Mouse (Mus musculus): ENCODE data around the gene Cldn13. TPM values are rescaled to one million over a fixed set of nuclear protein-coding genes. Genes with fewer than 3 reads are reported as not detected.

The Cldn13 gene
- total RNA-seq, 1 experiment, result not detected

DNA sequence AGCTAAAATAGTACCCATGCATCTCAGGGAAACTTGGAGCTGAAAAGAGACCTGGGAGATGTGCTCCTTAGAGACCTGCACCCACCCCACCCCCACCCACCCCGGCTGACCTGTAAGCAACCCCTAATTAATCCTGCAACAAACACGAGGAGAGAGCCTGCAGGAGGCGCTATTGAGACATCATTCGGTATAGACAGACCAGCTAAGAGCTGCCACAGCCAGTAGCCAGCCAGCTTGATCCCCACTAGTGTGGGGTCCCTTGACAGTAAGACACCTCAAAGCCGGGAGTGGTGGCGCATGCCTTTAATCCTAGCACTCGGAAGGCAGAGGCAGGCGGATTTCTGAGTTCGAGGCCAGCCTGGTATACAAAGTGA is 17.6 kb upstream of the Cldn13 start:
- H3K4me1 ChIP-seq (ENCODE audit: control insufficient read depth in 2 of 2, insufficient read depth in 2 of 2, low read length in 2 of 2, poor library complexity in 1 of 2), result peaks cover under 1 to 7% of the 10 kb centered on the region in 2 experiments
- H3K9me3 ChIP-seq (ENCODE audit: control insufficient read depth, insufficient read depth, low read depth, low read length), result no peaks in the 10 kb centered on the region
- in situ Hi-C loops (cut with MboI; ENCODE audit: low sequenced_read_pairs in 2 of 2, unreplicated experiment in 2 of 2), result no loop called here
- H3K36me3 ChIP-seq (ENCODE audit: control insufficient read depth, insufficient read depth, low read length, poor library complexity, severe bottlenecking), result peaks cover 26% of the 10 kb centered on the region
- peak overlapping the region; percentile 86 for H3K27ac ChIP-seq (ENCODE audit: insufficient read depth, low read depth, low read length, poor library complexity, severe bottlenecking)
- H3K9ac ChIP-seq (ENCODE audit: insufficient read depth, low read depth, low read length, poor library complexity, severe bottlenecking), result peak overlapping the region; percentile 95
- H3K4me3 ChIP-seq (ENCODE audit: insufficient read depth in 1 of 2, low read depth in 1 of 2, low read length in 2 of 2, poor library complexity in 1 of 2, severe bottlenecking in 1 of 2), result peak overlapping the region; percentile 94 to 100
- no peak for TF ChIP-seq MAFK (IDR thresholded peaks at IDR 0.05; ENCODE audit: insufficient read depth, low read depth, low read length)
- no peak for TF ChIP-seq ZNF384 (IDR thresholded peaks at IDR 0.05; ENCODE audit: low read depth, low read length)
- TF ChIP-seq ZC3H11A (IDR thresholded peaks at IDR 0.05; ENCODE audit: borderline replicate concordance, low read depth, low read length), result no peak
- no peak for TF ChIP-seq CHD2 (IDR thresholded peaks at IDR 0.05; ENCODE audit: low read depth, low read length)
- no peak for TF ChIP-seq HCFC1 (IDR thresholded peaks at IDR 0.05; ENCODE audit: borderline replicate concordance, insufficient read depth, low read length)
- DNase-seq (ENCODE audit: low read depth, low spot score), result peak; percentile 96

DNA sequence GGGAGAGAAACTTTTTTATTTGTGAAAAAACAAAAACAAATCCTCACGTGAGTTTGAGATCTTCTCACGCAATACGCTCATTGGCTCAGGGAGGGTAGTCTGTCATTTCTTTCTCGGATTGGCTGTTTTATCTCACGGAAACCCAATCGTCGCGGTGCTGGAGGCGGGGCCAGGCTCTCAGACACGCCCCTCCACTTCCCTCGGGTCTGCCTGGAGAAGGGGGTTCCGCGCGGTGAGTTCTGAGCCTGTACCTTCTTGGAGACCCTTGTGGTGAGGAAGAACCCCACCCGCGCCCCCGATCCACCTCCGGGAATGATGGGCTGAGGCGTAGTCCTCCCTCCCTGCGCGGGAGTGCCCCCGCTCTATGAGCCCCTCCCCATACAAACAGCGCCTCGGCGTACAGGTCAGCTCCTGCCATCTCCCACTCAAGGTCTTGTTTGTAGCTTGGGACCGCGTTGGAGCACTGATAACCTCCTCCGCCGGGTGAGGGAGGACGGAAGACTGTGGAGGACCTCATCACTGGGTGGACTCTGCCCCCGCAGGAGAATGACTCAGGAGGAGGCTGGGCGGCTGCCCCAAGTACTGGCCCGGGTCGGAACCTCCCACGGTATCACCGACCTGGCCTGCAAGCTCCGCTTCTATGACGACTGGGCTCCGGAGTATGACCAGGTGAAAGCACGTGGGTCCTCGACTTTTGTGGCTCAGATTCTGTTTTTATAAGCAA is 17.0 kb upstream of the Cldn13 start, which contains the start of gene Mettl27:
TSS of gene Mettl27 (plus strand) at position 190 of the 724 bp plus-strand sequence.
- H3K9ac ChIP-seq (ENCODE audit: insufficient read depth, low read depth, low read length, poor library complexity, severe bottlenecking), result peak within 1 kb of the TSS; percentile 95
- H3K36me3 ChIP-seq (ENCODE audit: control insufficient read depth, insufficient read depth, low read length, poor library complexity, severe bottlenecking), result peaks cover 26% of the 10 kb centered on the region
- H3K27ac ChIP-seq (ENCODE audit: insufficient read depth, low read depth, low read length, poor library complexity, severe bottlenecking), result peak within 1 kb of the TSS; percentile 86
- peak within 1 kb of the TSS; percentile 94 to 100 for H3K4me3 ChIP-seq (ENCODE audit: insufficient read depth in 1 of 2, low read depth in 1 of 2, low read length in 2 of 2, poor library complexity in 1 of 2, severe bottlenecking in 1 of 2)
- H3K9me3 ChIP-seq (ENCODE audit: control insufficient read depth, insufficient read depth, low read depth, low read length), result no peaks in the 10 kb centered on the region
- peak; percentile 93 for DNase-seq (ENCODE audit: low read depth, low spot score)
- TF ChIP-seq CHD2 (IDR thresholded peaks at IDR 0.05; ENCODE audit: low read depth, low read length), result peak; percentile 38; the same call in 1 of the 2 replicates
- no peak for TF ChIP-seq HCFC1 (IDR thresholded peaks at IDR 0.05; ENCODE audit: borderline replicate concordance, insufficient read depth, low read length)
- TF ChIP-seq MAFK (IDR thresholded peaks at IDR 0.05; ENCODE audit: insufficient read depth, low read depth, low read length), result no peak
- peak; percentile 46; the same call in 1 of the 2 replicates for TF ChIP-seq ZNF384 (IDR thresholded peaks at IDR 0.05; ENCODE audit: low read depth, low read length)
- TF ChIP-seq ZC3H11A (IDR thresholded peaks at IDR 0.05; ENCODE audit: borderline replicate concordance, low read depth, low read length), result no peak
- H3K4me1 ChIP-seq (ENCODE audit: control insufficient read depth in 2 of 2, insufficient read depth in 2 of 2, low read length in 2 of 2, poor library complexity in 1 of 2), result peaks cover 2 to 3% of the 10 kb centered on the region in 2 experiments
- in situ Hi-C loops (cut with MboI; ENCODE audit: low sequenced_read_pairs in 2 of 2, unreplicated experiment in 2 of 2), result no loop called here

DNA sequence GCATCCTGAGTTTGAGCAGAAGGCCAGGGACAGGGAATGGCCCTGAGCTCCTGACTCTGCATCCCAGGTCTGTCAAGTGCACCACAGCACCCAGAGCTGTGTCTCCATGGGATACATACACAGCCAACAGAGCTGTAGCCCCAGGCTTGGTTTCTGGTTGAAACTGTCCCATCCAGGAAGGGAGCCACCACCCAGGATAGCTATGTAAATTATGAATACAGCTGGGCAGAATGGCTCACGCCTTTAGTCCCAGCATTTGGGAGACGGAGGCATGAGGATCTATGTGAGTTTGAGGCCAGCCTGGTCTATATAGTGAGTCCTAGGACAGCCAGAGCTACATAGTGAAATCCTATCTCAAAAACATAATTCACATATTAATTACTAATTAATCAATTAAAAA is 14.7 kb upstream of the Cldn13 start:
- Histone ChIP-seq H3K9ac (ENCODE audit: insufficient read depth, low read depth, low read length, poor library complexity, severe bottlenecking) (no peak overlapping the region), H3K9me3 (ENCODE audit: control insufficient read depth, insufficient read depth, low read depth, low read length) (no peaks in the 10 kb centered on the region), H3K4me1 (ENCODE audit: control insufficient read depth in 2 of 2, insufficient read depth in 2 of 2, low read length in 2 of 2, poor library complexity in 1 of 2) (peaks cover 10 to 11% of the 10 kb centered on the region in 2 experiments), H3K4me3 (ENCODE audit: insufficient read depth in 1 of 2, low read depth in 1 of 2, low read length in 2 of 2, poor library complexity in 1 of 2, severe bottlenecking in 1 of 2) (no peak overlapping the region), H3K27ac (ENCODE audit: insufficient read depth, low read depth, low read length, poor library complexity, severe bottlenecking) (no peak overlapping the region), H3K36me3 (ENCODE audit: control insufficient read depth, insufficient read depth, low read length, poor library complexity, severe bottlenecking) (peaks cover 17% of the 10 kb centered on the region)
- TF ChIP-seq ZNF384 (IDR thresholded peaks at IDR 0.05; ENCODE audit: low read depth, low read length), result no peak
- TF ChIP-seq HCFC1 (IDR thresholded peaks at IDR 0.05; ENCODE audit: borderline replicate concordance, insufficient read depth, low read length), result no peak
- TF ChIP-seq MAFK (IDR thresholded peaks at IDR 0.05; ENCODE audit: insufficient read depth, low read depth, low read length), result no peak
- no peak for TF ChIP-seq CHD2 (IDR thresholded peaks at IDR 0.05; ENCODE audit: low read depth, low read length)
- TF ChIP-seq ZC3H11A (IDR thresholded peaks at IDR 0.05; ENCODE audit: borderline replicate concordance, low read depth, low read length), result no peak
- no peak for DNase-seq (ENCODE audit: low read depth, low spot score)
- in situ Hi-C loops (cut with MboI; ENCODE audit: low sequenced_read_pairs in 2 of 2, unreplicated experiment in 2 of 2), result no loop called here

DNA sequence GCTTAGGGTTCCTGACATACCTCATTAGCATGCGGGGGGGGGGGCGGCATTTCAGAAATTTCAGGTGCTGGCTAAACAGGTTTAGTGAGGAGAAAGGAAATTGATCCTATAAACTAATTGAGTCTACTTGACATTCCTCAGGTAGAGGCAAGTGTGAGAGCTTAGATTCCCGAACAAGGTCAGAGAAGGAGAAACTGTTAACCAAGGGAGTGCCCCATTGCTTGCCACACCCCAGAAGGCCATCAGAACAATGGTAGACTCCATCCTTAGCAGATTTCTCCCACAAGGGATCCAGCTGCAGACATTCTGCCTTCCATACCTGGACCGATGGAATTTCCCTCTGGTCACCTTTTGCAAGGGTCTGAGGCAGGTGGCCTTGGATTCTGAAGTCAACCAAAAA is 11.4 kb upstream of the Cldn13 start:
- Histone ChIP-seq H3K4me3 (ENCODE audit: insufficient read depth in 1 of 2, low read depth in 1 of 2, low read length in 2 of 2, poor library complexity in 1 of 2, severe bottlenecking in 1 of 2) (no peak overlapping the region), H3K4me1 (ENCODE audit: control insufficient read depth in 2 of 2, insufficient read depth in 2 of 2, low read length in 2 of 2, poor library complexity in 1 of 2) (peaks cover 10 to 13% of the 10 kb centered on the region in 2 experiments), H3K36me3 (ENCODE audit: control insufficient read depth, insufficient read depth, low read length, poor library complexity, severe bottlenecking) (no peaks in the 10 kb centered on the region), H3K9ac (ENCODE audit: insufficient read depth, low read depth, low read length, poor library complexity, severe bottlenecking) (no peak overlapping the region), H3K27ac (ENCODE audit: insufficient read depth, low read depth, low read length, poor library complexity, severe bottlenecking) (peak overlapping the region; percentile 84), H3K9me3 (ENCODE audit: control insufficient read depth, insufficient read depth, low read depth, low read length) (no peaks in the 10 kb centered on the region)
- in situ Hi-C loops (cut with MboI; ENCODE audit: low sequenced_read_pairs in 2 of 2, unreplicated experiment in 2 of 2), result no loop called here
- peak; percentile 75; the same call in 1 of the 2 replicates for TF ChIP-seq CHD2 (IDR thresholded peaks at IDR 0.05; ENCODE audit: low read depth, low read length)
- TF ChIP-seq MAFK (IDR thresholded peaks at IDR 0.05; ENCODE audit: insufficient read depth, low read depth, low read length), result no peak
- no peak for DNase-seq (ENCODE audit: low read depth, low spot score)

Data from ES-E14 (cell line).